Mouse (Mus musculus) neural tube, embryonic 11.5 days (tissue): ENCODE results near the gene Fam241a. TPM values are rescaled to one million over a fixed set of nuclear protein-coding genes. Genes with fewer than 3 reads are reported as not detected.

ENCODE experiments used
- ATAC-seq: fragments of 200-750 bp; cut with Nextera tagmentation; 2 replicates; pipeline ENCODE4 v1.8.0; 2017; ENCODE audit warnings: moderate number of reproducible peaks, mild to moderate bottlenecking, moderate TSS enrichment, moderate library complexity; ENCODE audit not compliant: insufficient read depth, low FRiP score, low TSS enrichment
- DNase-seq: peaks from one replicate; pipeline ENCODE4 v3.0.0-alpha.2; 2015; ENCODE audit warnings: low spot score
- H3K27ac ChIP-seq: fragments of 300-500 bp; sonication (generic); 2 replicates; pipeline ENCODE4 v1.5.1; 2014; ENCODE audit warnings: low read depth, mild to moderate bottlenecking, low read length
- H3K27me3 ChIP-seq: fragments of 300-500 bp; sonication (generic); 2 replicates; pipeline ENCODE4 v1.6.1; 2014; ENCODE audit warnings: mild to moderate bottlenecking, low read length, mixed read lengths; ENCODE audit not compliant: control insufficient read depth, insufficient read depth
- H3K36me3 ChIP-seq: fragments of 300-500 bp; sonication (generic); 2 replicates; pipeline ENCODE4 v1.6.1; 2014; ENCODE audit warnings: mild to moderate bottlenecking, low read length, moderate library complexity, mixed read lengths; ENCODE audit not compliant: control insufficient read depth, insufficient read depth
- H3K4me1 ChIP-seq: fragments of 300-500 bp; sonication (generic); 2 replicates; pipeline ENCODE4 v1.6.1; 2014; ENCODE audit warnings: low read length, mixed read lengths; ENCODE audit not compliant: control insufficient read depth, insufficient read depth
- H3K4me2 ChIP-seq: fragments of 300-500 bp; sonication (generic); 2 replicates; pipeline ENCODE4 v1.6.1; 2014; ENCODE audit warnings: low read depth, mild to moderate bottlenecking, moderate library complexity
- H3K4me3 ChIP-seq: fragments of 300-500 bp; sonication (generic); 2 replicates; pipeline ENCODE4 v1.5.1; 2014; ENCODE audit warnings: low read depth, low read length
- H3K9ac ChIP-seq: fragments of 300-500 bp; sonication (generic); 2 replicates; pipeline ENCODE4 v1.6.1; 2014; ENCODE audit warnings: mild to moderate bottlenecking, low read length
- H3K9me3 ChIP-seq: fragments of 300-500 bp; sonication (generic); 2 replicates; pipeline ENCODE4 v1.6.1; 2016; ENCODE audit warnings: low read length; ENCODE audit not compliant: control insufficient read depth
- WGBS: fragments of 180-500 bp; shearing (Covaris S2); extraction: QIAGEN DNeasy Blood & Tissue Kit; methylation state at CpG from one replicate; pipeline ENCODE4 v1.1.7; 2014; 5-methylcytosine and 5-hydroxymethylcytosine counted together
- polyA plus RNA-seq: library from polyadenylated mRNA; unstranded; fragments of >200 nt; fragmentation: Nextera tagmentation; extraction: Ambion mirVana; gene quantifications from 2 replicates; pipeline ENCODE4 v1.2.1, GENCODE M21; 2014

Fam241a gene
- polyA plus RNA-seq, 1 experiment from 2014 or later = 9.0 TPM

DNA sequence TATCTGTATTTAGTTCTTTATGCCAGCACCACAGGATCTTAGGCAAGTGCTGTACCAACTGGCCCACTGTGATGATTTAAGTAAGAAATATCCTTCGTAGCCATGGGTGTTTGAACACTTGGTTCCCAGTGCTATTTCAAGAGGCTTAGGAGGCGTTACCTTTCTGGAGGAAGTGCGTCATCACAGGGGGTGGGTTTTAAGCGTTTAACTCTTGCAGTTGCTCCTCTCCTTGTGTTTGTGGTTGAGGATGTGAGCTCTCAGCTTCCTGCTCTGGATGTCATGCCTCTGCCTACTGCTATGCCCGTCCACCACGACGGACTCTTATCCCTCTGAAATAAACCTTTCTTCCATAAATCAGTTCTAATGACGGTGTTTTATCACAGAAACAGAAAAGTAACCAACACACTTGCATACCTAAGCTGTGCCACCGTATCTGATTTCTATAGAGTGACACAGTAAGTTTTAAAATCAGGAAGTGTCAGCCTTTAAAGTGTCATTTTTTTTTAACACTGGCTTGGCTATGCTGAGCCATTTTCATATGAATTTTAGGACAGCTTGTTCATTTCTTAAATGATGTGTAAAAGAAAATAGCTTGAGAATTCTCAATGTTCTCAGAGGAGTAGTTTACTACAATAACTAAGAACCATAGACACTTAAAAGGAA is 22.0 kb upstream of the Fam241a start:
- DNase-seq (no peak), ATAC-seq (no peak)
- Histone ChIP-seq H3K9me3 (no peaks in the 10 kb centered on the region), H3K4me3 (no peak overlapping the region), H3K27me3 (no peaks in the 10 kb centered on the region), H3K27ac (no peak overlapping the region), H3K4me2 (no peak overlapping the region), H3K4me1 (no peaks in the 10 kb centered on the region), H3K9ac (no peak overlapping the region), H3K36me3 (no peaks in the 10 kb centered on the region)
- 83% methylated on average over 9 of the region's 9 CpGs for WGBS

DNA sequence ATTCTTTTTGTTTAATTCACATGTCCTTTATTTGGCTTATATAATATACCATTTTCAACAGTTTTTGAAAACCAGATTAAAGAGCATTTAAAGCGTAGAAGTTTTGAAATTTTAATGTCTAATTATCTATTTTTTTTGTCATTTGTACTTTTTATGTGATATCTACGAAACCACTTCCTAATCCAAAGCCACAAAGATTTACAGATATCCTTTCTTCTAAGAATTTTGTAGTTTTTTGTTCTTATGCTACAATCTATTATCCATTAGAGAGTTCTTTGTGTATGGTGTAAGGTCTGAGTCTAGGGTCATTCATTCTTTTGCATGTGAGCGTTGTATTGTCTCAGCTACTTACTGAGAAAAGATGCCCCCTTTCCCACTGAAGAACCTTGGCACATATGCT is 21.4 kb upstream of the Fam241a start:
- H3K4me1 ChIP-seq = no peaks in the 10 kb centered on the region
- no peaks in the 10 kb centered on the region for H3K9me3 ChIP-seq
- H3K27ac ChIP-seq = no peak overlapping the region
- WGBS = 90% methylated on average over 3 of the region's 3 CpGs
- H3K4me3 ChIP-seq = no peak overlapping the region
- no peaks in the 10 kb centered on the region for H3K27me3 ChIP-seq
- ATAC-seq (no peak), DNase-seq (no peak)
- H3K9ac ChIP-seq = no peak overlapping the region
- no peaks in the 10 kb centered on the region for H3K36me3 ChIP-seq
- H3K4me2 ChIP-seq = no peak overlapping the region

DNA sequence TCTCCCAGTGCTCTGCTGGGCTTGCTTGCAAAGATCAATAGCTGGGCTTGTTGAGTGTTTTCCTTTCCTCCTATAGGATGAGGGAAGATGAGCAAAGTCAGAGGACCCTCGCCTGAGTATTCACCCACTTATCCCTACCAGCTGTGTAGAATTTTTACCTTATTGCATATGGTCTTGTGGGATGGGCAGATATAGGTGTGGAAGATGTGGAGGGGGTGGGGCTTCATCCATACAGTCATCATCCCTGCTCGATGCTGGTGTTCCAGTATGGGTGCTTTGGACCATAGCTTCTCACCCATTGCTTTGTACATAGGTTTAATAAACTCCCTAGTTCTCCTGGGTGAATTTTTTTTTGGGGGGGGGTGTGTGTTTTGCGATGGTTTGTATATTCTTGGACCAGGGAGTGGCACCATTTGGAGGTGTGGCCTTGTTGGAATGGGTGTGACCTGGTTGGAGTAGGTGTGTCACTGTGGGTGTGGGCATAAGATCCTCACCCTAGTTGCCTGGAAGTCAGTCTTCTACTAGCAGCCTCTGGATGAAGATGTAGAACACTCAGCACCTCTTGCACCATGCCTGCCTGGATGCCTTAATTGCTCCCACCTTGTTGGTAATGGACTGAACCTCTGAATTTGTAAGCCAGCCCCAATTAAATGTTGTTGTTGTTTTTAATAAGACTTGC is 19.7 kb upstream of the Fam241a start:
- WGBS = 87% methylated on average over 3 of the region's 3 CpGs
- Histone ChIP-seq H3K9me3 (no peaks in the 10 kb centered on the region), H3K36me3 (no peaks in the 10 kb centered on the region), H3K27ac (no peak overlapping the region), H3K4me2 (no peak overlapping the region), H3K9ac (no peak overlapping the region), H3K4me1 (no peaks in the 10 kb centered on the region), H3K27me3 (no peaks in the 10 kb centered on the region), H3K4me3 (no peak overlapping the region)
- DNase-seq = no peak
- ATAC-seq = no peak

DNA sequence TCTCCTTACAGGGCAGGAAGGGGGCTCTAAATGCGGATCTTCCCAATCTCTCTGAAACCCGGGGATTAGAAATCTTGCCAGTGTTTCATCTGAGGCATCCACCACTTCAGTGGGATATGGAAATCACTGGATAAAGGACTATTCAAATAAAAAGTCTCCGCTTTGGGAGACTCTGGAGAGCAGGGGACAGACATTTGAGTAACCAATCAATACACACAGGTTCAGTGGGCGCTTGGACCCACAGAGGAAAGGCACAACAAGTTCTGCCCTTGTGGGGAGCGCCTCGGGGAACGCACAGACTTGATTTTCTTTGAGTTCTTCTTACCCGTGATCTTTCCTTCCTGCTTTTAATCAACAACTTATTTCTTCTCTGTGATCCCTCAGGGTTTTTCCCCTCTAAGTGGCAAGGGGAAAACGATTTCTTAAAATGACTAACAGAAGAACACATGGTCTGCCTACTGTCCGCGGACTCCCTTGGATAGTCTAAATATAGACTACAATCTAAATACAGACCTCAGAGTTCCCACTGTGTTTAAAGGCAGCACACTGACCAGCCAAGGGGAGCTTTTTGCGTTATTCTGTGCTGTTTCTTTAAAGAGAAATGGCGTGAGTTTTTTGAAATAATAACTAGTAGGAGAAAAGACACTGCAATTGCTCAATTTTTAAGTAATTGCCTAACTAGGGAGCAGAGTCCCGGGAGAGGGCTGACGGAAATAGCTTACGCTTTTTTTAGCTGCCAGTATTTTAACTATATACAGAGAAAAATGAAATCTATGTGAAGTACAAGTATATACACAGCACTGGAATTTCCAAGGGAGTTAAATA is 18.0 kb upstream of the Fam241a start:
- WGBS = 62% methylated on average over 16 of the region's 16 CpGs
- Histone ChIP-seq H3K4me1 (no peaks in the 10 kb centered on the region), H3K9ac (no peak overlapping the region), H3K4me2 (no peak overlapping the region), H3K27ac (no peak overlapping the region), H3K27me3 (no peaks in the 10 kb centered on the region), H3K36me3 (no peaks in the 10 kb centered on the region), H3K4me3 (no peak overlapping the region), H3K9me3 (no peaks in the 10 kb centered on the region)
- no peak for DNase-seq
- no peak for ATAC-seq

DNA sequence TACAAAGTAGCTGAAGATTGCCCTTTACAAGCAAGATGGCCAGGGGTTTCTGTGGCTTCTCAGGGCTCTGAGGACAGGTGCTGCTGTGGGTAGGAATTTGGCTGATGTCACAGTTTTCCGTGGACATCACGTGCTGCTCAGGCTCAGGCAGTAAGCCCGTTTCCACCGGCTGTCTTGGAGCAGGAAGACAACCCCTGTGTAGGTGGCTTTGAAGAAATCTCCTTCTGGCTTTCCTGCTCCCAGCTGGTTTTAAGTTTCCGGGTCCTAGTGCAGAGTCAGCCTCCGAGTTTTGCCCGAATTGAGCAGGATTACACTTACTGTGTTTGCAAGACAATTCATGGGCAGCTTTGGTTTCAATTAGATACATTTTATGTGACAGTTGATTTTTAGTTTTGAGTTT is 13.8 kb upstream of the Fam241a start:
- Histone ChIP-seq H3K9ac (no peak overlapping the region), H3K4me1 (no peaks in the 10 kb centered on the region), H3K9me3 (no peaks in the 10 kb centered on the region), H3K4me3 (no peak overlapping the region), H3K27me3 (no peaks in the 10 kb centered on the region), H3K4me2 (no peak overlapping the region), H3K36me3 (no peaks in the 10 kb centered on the region), H3K27ac (no peak overlapping the region)
- WGBS = 84% methylated on average over 7 of the region's 7 CpGs
- DNase-seq (no peak), ATAC-seq (no peak)

DNA sequence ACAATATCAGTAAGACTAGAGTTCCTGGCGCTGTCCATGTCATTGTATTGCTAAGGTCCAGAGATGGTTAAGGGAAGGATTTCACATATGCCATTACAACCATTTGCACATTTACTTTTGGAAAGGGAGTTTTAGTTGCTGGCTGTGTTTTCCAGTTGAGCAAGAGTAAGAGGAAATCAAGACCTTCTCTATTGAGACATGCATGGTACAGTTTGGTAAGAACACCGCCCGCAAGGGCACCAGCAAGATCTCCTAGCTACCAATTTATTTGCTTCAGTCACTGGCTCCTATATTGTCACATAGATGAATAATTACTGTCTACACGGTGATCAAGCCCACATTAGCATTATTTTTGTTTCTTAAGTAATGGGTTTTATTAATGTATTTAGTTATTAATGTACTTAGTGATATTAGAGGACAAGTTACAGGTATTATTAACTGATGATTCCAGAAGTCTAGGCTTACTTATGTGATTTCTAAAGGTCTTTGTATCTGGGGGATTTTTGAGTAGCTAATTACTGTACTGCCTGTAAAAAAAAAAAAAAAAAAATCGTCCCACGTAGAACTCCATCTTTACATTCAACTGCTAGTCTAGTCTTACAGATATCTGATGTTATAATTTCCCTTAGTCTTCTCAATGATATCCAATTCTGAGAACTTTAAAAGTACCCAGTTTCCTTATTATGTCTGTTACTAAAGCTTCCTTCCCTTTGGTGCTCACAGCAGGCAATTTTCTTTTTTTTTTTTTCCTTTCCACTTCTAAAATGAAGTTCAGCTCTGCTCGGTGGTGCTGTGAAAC is 944 bp downstream of the Fam241a start:
- no peak overlapping the region for H3K27ac ChIP-seq
- peak overlapping the region; percentile 78 for H3K4me3 ChIP-seq
- no peaks in the 10 kb centered on the region for H3K4me1 ChIP-seq
- no peak for ATAC-seq
- H3K36me3 ChIP-seq = no peaks in the 10 kb centered on the region
- peak overlapping the region; percentile 77 for H3K4me2 ChIP-seq
- no peaks in the 10 kb centered on the region for H3K27me3 ChIP-seq
- 40% methylated on average over 7 of the region's 7 CpGs for WGBS
- no peak overlapping the region; the same call in 1 of the 2 replicates for H3K9ac ChIP-seq
- DNase-seq = no peak
- no peaks in the 10 kb centered on the region for H3K9me3 ChIP-seq

DNA sequence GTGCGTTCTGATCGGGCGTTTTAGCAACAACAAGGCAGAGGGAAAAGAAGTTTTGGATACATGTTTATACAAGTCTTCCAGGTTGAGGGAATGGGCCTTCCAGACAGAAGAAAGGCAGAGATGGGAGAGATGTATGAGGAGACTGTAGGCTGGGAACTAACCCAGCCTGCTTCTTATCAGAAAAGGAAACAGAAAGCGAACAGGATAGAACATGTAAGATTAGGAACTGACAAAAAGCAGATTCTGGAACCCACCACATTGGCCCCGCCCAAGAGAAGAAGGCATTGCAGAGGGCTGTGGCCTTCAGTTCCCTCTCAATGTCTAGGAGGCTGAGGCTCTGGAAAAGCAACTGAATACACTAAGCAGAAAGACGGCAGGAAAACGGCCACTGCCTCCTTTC is 2.2 kb downstream of the Fam241a start:
- Histone ChIP-seq H3K36me3 (no peaks in the 10 kb centered on the region), H3K4me1 (no peaks in the 10 kb centered on the region), H3K4me2 (no peak overlapping the region), H3K27ac (no peak overlapping the region), H3K27me3 (no peaks in the 10 kb centered on the region), H3K4me3 (no peak overlapping the region), H3K9ac (no peak overlapping the region), H3K9me3 (no peaks in the 10 kb centered on the region)
- DNase-seq = no peak
- WGBS = 85% methylated on average over 7 of the region's 7 CpGs
- no peak for ATAC-seq

DNA sequence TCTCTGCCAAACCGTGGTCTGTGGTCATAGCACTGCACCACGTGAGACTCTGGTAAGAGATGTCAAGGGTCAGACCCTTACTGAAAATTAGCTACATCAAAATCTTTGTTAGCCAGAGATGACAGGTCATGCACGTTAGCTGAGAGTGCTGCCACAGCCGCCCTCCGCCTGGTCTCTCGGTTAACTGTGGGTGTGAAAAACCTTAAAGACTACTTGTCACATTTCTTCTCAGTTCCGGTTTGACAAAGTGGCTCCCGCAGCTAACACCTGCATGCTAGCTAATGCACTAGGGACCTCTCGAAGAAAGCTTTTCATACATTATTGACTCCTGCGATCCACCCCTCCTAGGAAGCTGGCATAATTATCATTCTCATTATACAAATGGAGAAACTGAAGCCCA is 4.2 kb downstream of the Fam241a start:
- WGBS = 54% methylated on average over 10 of the region's 10 CpGs
- Histone ChIP-seq H3K4me2 (no peak overlapping the region), H3K27me3 (no peaks in the 10 kb centered on the region), H3K9me3 (no peaks in the 10 kb centered on the region), H3K36me3 (no peaks in the 10 kb centered on the region), H3K27ac (no peak overlapping the region), H3K4me1 (no peaks in the 10 kb centered on the region), H3K4me3 (no peak overlapping the region), H3K9ac (no peak overlapping the region)
- no peak for DNase-seq
- no peak for ATAC-seq
